Mouse (Mus musculus): ENCODE measurements around the gene Oaz1. TPM values are rescaled to one million over a fixed set of nuclear protein-coding genes. Genes with fewer than 3 reads are reported as not detected.

The Oaz1 gene
- polyA plus RNA-seq, 1 experiment from 2014 or later, result 1,867 TPM

DNA sequence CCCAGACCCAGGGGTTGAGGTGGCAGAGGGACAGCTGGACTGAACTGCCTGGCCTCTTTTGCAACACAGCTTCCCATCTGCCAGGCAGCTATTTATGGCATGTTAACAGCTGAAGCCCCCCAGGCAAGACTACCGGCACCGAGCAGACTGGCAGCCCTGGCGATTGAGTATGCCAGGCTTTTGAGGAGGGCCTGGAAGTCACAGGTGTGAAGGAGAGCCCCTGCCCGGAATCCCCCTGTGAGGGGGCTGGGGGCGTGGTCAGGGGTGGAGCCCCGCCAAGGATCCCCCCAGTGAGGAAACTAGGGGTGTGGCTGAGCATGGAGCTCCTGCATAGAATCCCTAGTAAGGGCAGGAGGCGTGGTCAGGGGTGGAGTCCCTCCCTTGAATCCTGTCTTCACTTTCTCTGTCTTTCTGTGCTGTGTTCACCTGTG, 10.5 kb downstream of the Oaz1 start:
- no peak for ATAC-seq (ENCODE audit: low FRiP score, low TSS enrichment)
- Histone ChIP-seq H3K4me2 (replicated peaks; ENCODE audit: low read depth, low read length) (no peak overlapping the region), H3K9me3 (ENCODE audit: control insufficient read depth, low read length) (peaks cover 11% of the 10 kb centered on the region), H3K27ac (ENCODE audit: low read depth, low read length) (no peak overlapping the region), H3K36me3 (ENCODE audit: control insufficient read depth, insufficient read depth, low read length) (no peaks in the 10 kb centered on the region), H3K9ac (ENCODE audit: low read depth, low read length) (no peak overlapping the region), H3K4me1 (ENCODE audit: control insufficient read depth, insufficient read depth, low read length) (no peaks in the 10 kb centered on the region), H3K27me3 (ENCODE audit: control insufficient read depth, insufficient read depth, low read length) (peaks cover 42% of the 10 kb centered on the region), H3K4me3 (ENCODE audit: low read length) (no peak overlapping the region)
- 51% methylated on average over 7 of the region's 7 CpGs for WGBS

DNA sequence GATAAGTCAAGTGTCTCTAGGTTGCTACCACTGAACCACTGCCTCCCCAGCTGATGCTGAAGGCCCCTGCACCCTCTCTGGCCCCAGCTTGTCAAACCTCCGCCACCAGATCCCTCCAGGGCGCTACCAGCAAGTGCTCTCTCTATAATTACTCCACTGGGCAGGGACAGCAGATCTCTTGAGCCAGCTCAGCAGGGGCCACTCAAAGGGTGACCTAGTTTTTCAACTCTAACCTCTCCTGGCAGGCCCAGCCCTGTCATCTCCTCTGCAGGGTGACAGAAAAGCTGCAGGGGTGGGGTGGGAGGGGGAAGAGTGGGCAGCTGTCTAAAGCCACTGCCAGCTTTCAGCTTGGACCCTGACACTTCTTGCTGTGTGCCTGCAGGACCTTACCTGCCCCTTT, 11.4 kb downstream of the Oaz1 start:
- H3K4me3 ChIP-seq (ENCODE audit: low read length), result no peak overlapping the region
- H3K4me2 ChIP-seq (replicated peaks; ENCODE audit: low read depth, low read length), result no peak overlapping the region
- H3K9ac ChIP-seq (ENCODE audit: low read depth, low read length), result no peak overlapping the region
- ATAC-seq (ENCODE audit: low FRiP score, low TSS enrichment), result no peak
- H3K4me1 ChIP-seq (ENCODE audit: control insufficient read depth, insufficient read depth, low read length), result no peaks in the 10 kb centered on the region
- H3K36me3 ChIP-seq (ENCODE audit: control insufficient read depth, insufficient read depth, low read length), result no peaks in the 10 kb centered on the region
- peaks cover 11% of the 10 kb centered on the region for H3K9me3 ChIP-seq (ENCODE audit: control insufficient read depth, low read length)
- no peak overlapping the region for H3K27ac ChIP-seq (ENCODE audit: low read depth, low read length)
- H3K27me3 ChIP-seq (ENCODE audit: control insufficient read depth, insufficient read depth, low read length), result peaks cover 51% of the 10 kb centered on the region
- 20% methylated on average over 2 of the region's 2 CpGs for WGBS

DNA sequence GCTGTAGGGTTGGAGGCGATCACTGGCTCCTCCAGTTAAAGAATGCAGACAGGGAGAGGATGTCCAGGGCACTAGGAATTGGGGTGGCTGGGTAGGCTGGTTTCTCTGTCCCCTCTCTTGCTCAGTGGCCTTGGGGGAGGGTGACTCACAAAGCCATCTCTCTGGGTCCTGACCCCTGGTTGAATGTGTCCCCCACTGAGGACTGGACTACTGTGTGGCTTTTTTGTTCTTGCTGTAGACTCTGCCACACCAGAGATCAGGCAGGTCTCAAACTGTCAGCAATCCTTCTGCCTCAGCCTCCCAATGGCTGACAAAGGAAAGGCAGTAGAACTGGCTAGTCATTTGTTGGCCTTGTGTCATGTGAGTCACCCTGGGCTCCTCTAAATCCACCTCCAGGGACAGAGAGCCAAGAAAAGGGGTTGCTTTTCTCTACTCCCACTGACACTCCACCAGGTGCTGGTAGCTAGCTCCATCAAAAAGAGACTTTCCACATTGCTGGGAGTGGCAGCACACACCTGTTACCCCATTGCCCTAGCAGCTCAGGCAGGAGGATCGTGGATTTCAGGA, 12.0 kb downstream of the Oaz1 start:
- Histone ChIP-seq H3K4me1 (ENCODE audit: control insufficient read depth, insufficient read depth, low read length) (peaks cover under 1% of the 10 kb centered on the region; the same call in 1 of the 2 replicates), H3K4me2 (replicated peaks; ENCODE audit: low read depth, low read length) (no peak overlapping the region), H3K9me3 (ENCODE audit: control insufficient read depth, low read length) (peaks cover 11% of the 10 kb centered on the region), H3K36me3 (ENCODE audit: control insufficient read depth, insufficient read depth, low read length) (no peaks in the 10 kb centered on the region), H3K4me3 (ENCODE audit: low read length) (no peak overlapping the region), H3K27ac (ENCODE audit: low read depth, low read length) (no peak overlapping the region), H3K9ac (ENCODE audit: low read depth, low read length) (no peak overlapping the region), H3K27me3 (ENCODE audit: control insufficient read depth, insufficient read depth, low read length) (peaks cover 54% of the 10 kb centered on the region)
- ATAC-seq (ENCODE audit: low FRiP score, low TSS enrichment), result no peak
- WGBS, result 53% methylated on average over 2 of the region's 2 CpGs

DNA sequence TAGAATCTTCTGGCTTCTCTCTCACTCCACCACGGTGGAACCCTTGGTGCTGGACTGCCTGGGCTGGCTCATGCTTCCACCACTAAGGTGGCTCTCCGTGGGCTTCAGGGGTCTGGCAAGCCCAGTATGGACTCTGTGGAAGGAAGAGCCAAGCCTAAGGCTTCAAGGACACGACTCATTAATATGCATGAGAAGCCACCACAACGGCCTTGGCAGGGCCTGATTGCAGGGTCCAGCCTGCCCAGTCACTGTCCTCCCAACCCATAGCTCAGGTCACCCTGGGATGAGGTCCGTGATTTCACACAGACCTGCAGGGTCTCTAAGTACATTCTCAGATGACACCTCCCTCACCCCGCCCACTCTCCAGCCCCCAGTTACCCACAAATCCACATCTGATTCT, 13.4 kb downstream of the Oaz1 start:
- Histone ChIP-seq H3K9me3 (ENCODE audit: control insufficient read depth, low read length) (peaks cover 4% of the 10 kb centered on the region), H3K4me3 (ENCODE audit: low read length) (no peak overlapping the region), H3K4me2 (replicated peaks; ENCODE audit: low read depth, low read length) (no peak overlapping the region), H3K36me3 (ENCODE audit: control insufficient read depth, insufficient read depth, low read length) (no peaks in the 10 kb centered on the region), H3K9ac (ENCODE audit: low read depth, low read length) (no peak overlapping the region), H3K4me1 (ENCODE audit: control insufficient read depth, insufficient read depth, low read length) (peaks cover 9% of the 10 kb centered on the region), H3K27ac (ENCODE audit: low read depth, low read length) (no peak overlapping the region), H3K27me3 (ENCODE audit: control insufficient read depth, insufficient read depth, low read length) (peaks cover 54% of the 10 kb centered on the region)
- 51% methylated on average over 6 of the region's 6 CpGs for WGBS
- no peak for ATAC-seq (ENCODE audit: low FRiP score, low TSS enrichment)

DNA sequence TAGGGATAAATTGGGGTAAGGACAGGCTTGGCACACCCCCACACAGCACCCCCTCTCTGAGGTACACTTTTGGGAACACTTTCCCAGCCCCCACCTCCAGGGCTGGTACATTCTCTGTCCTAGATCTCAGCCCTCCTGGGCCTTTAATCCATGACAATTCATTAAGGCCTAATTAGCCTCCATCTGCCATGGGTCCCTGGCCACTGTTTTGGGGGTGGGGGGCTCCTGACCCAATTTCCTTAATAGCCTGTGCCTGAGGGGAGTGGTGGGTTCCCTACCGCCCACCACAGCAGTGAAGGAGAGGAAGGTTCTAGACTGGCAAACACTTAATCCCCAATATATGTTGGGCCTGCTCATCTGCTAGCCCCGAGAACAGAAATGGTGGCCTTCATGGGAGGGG, 15.2 kb downstream of the Oaz1 start:
- whole genome bisulfite sequencing, result 78% methylated on average over 2 of the region's 2 CpGs
- ATAC-seq (ENCODE audit: low FRiP score, low TSS enrichment), result no peak
- Histone ChIP-seq H3K27ac (ENCODE audit: low read depth, low read length) (no peak overlapping the region), H3K4me2 (replicated peaks; ENCODE audit: low read depth, low read length) (no peak overlapping the region), H3K9me3 (ENCODE audit: control insufficient read depth, low read length) (no peaks in the 10 kb centered on the region), H3K27me3 (ENCODE audit: control insufficient read depth, insufficient read depth, low read length) (peaks cover 48% of the 10 kb centered on the region), H3K9ac (ENCODE audit: low read depth, low read length) (no peak overlapping the region), H3K36me3 (ENCODE audit: control insufficient read depth, insufficient read depth, low read length) (no peaks in the 10 kb centered on the region), H3K4me3 (ENCODE audit: low read length) (no peak overlapping the region), H3K4me1 (ENCODE audit: control insufficient read depth, insufficient read depth, low read length) (peaks cover 9% of the 10 kb centered on the region)

DNA sequence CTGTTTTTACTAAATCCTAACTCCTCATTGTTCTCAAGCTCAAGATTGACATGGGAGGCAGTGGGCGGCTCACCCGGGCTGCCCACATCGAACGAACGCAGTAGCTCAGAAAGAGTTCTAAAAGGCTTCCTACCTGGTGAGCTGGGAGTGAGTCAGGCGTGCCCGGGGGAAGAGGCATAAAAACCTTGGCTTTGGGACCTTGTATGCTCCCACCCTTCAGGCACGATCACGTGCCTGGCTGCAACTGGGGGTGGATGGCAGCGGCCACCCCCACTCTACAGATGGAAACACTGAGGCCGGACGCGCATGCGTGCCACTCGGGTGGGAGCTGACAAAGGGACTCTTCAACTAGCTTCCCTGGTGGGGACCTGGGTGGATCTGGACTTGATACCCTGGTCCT, 15.9 kb downstream of the Oaz1 start:
- no peak overlapping the region for H3K9ac ChIP-seq (ENCODE audit: low read depth, low read length)
- H3K4me1 ChIP-seq (ENCODE audit: control insufficient read depth, insufficient read depth, low read length), result peaks cover 9% of the 10 kb centered on the region
- H3K27me3 ChIP-seq (ENCODE audit: control insufficient read depth, insufficient read depth, low read length), result peaks cover 45% of the 10 kb centered on the region
- no peaks in the 10 kb centered on the region for H3K9me3 ChIP-seq (ENCODE audit: control insufficient read depth, low read length)
- no peak for ATAC-seq (ENCODE audit: low FRiP score, low TSS enrichment)
- no peaks in the 10 kb centered on the region for H3K36me3 ChIP-seq (ENCODE audit: control insufficient read depth, insufficient read depth, low read length)
- no peak overlapping the region for H3K27ac ChIP-seq (ENCODE audit: low read depth, low read length)
- 76% methylated on average over 15 of the region's 15 CpGs for WGBS
- H3K4me2 ChIP-seq (replicated peaks; ENCODE audit: low read depth, low read length), result no peak overlapping the region
- no peak overlapping the region for H3K4me3 ChIP-seq (ENCODE audit: low read length)

DNA sequence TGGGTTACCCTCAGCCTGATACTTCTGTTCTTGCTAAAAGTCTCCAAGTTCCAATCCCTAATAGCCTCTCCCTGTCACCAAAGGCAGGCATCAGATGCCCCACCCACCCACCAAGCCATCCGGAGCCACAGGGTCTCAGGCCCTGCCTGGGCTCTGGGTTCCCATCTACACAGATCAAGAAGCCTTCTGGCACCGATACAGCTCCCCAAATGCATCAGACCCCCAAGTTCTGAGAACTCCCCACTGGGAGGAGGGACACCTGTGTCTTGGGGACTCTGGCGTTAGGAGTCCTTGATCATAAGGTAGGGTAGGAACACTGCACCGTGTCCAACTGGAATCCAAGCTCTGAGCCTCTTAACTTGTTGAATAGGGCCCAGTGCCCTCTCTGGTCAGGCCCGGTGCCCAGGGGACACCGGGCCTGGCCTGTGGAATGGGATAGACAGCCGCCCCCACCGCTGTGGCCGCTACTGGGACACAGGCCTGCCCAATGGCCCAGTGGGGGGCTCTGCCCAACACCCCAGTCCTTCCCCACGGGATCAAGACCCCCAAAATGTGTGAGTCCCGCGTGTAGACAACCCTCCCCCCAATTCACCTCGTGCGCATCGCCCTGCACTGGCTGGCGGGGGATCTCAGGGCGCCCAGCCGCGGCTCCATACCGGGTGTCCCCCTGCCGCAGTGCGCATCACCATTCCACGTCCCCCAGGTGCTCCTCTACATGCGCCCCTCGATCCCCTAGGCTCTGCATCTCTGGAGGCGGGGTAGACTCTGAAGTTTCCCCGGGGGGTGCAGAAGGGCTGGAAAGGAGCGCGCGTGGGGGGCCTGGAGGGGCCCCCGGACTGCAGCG, 16.9 kb downstream of the Oaz1 start:
- no peak; the same call in 1 of the 2 replicates for ATAC-seq (ENCODE audit: low FRiP score, low TSS enrichment)
- WGBS, result 11% methylated on average over 32 of the region's 32 CpGs
- H3K4me2 ChIP-seq (replicated peaks; ENCODE audit: low read depth, low read length), result peak overlapping the region; percentile 87
- H3K27me3 ChIP-seq (ENCODE audit: control insufficient read depth, insufficient read depth, low read length), result peaks cover 45% of the 10 kb centered on the region
- no peaks in the 10 kb centered on the region for H3K36me3 ChIP-seq (ENCODE audit: control insufficient read depth, insufficient read depth, low read length)
- no peaks in the 10 kb centered on the region for H3K9me3 ChIP-seq (ENCODE audit: control insufficient read depth, low read length)
- H3K4me1 ChIP-seq (ENCODE audit: control insufficient read depth, insufficient read depth, low read length), result peaks cover 9% of the 10 kb centered on the region
- no peak overlapping the region for H3K27ac ChIP-seq (ENCODE audit: low read depth, low read length)
- H3K4me3 ChIP-seq (ENCODE audit: low read length), result peak overlapping the region; percentile 47
- peak overlapping the region; percentile 55 for H3K9ac ChIP-seq (ENCODE audit: low read depth, low read length)

DNA sequence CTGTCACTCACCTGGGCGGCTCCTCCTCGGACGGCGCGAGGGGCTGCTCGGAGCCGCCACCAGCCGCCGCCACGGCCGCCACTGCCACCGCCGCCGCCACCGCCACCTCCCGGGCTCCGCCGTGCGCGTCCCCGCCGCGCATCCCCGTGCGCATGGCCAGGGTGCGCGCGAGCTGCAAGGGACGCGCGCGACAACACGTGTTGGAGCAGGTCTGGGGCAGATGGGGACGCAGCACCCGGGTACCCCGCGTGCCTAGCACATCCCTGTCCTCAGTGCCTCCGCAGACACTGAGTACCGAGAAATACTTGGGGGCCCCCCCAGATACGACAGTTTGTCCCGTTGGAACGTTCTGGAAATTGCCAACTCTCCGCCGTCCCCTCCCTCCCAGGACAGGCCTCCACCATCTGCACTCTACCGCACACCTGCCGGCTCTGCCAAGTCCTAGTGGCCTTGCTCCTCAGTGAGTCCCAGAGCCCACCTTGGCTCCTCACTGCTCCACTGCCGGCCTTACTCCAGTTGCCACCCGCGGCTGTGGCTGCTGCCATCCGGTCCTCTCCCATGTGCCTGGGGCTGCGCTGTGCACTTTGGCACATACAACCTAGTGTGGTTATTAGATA, 17.6 kb downstream of the Oaz1 start, which contains the start of gene Lingo3:
Lingo3 (minus strand) TSS at position 109 of the 617 bp plus-strand sequence.
- H3K9ac ChIP-seq (ENCODE audit: low read depth, low read length), result peak within 1 kb of the TSS; percentile 55
- no peak within 1 kb of the TSS for H3K27ac ChIP-seq (ENCODE audit: low read depth, low read length)
- peaks cover 43% of the 10 kb centered on the region for H3K27me3 ChIP-seq (ENCODE audit: control insufficient read depth, insufficient read depth, low read length)
- peak within 1 kb of the TSS; percentile 47 for H3K4me3 ChIP-seq (ENCODE audit: low read length)
- no peaks in the 10 kb centered on the region for H3K36me3 ChIP-seq (ENCODE audit: control insufficient read depth, insufficient read depth, low read length)
- no peak; the same call in none of the 2 replicates for ATAC-seq (ENCODE audit: low FRiP score, low TSS enrichment)
- H3K4me2 ChIP-seq (replicated peaks; ENCODE audit: low read depth, low read length), result peak within 1 kb of the TSS; percentile 87
- H3K4me1 ChIP-seq (ENCODE audit: control insufficient read depth, insufficient read depth, low read length), result peaks cover 9% of the 10 kb centered on the region
- no peaks in the 10 kb centered on the region for H3K9me3 ChIP-seq (ENCODE audit: control insufficient read depth, low read length)
- 5% methylated on average over 27 of the region's 51 CpGs for WGBS

Measured in kidney, embryonic 14.5 days (tissue).